Mouse (Mus musculus) CD4-positive, CD25-positive, alpha-beta regulatory T cell, adult 2 months (primary cell): ENCODE measurements at regions not wholly inside any gene's neighbourhood (a gene's known extent, or its start where the extent isn't known, plus 50 kb on each side); places are given as distances from the start of the nearest gene placed in this dataset.

ENCODE experiments used
- DNase-seq: peaks from one replicate; pipeline ENCODE4 v3.0.0-alpha.2; 2012; ENCODE audit warnings: low read depth, low spot score

DNA sequence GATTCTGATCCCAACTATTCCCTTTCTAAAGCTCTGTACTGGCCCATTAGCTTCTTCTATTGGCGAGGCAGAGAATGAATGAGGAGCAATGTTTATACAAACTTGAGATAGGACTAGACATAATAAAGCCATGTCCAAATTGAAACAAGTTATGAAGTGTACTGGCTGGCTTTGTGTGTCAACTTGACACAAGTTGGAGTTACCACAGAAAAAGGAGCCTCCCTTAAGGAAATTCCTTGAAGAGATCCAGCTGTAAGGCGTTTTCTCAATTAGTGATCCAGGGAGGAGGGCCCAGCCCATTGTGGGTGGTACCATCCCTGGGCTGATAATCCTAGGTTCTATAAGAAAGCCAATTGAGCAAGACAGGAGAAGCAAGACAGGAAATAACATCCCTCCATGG lies 135.9 kb upstream of the Cr2 start:
- DNase-seq: no peak

DNA sequence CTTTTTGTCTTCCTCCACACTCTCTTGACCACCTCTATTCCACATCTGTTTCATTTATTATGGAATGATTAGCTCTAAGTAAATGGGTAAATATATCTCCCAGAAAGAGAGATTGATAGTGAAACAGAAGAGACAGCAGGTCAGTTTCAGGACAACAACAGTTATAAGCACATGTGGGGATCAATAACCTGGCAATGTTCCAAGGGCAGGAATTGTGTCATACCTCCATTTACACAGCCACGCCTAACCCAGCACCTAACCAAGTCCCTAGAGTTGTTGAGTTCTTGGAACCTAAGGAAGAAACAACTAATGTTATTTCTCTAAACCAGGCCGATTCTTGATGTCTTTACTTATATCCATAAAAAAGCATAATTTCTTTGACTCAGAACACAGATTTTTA lies 108.6 kb upstream of the Cr2 start:
- no peak for DNase-seq

DNA sequence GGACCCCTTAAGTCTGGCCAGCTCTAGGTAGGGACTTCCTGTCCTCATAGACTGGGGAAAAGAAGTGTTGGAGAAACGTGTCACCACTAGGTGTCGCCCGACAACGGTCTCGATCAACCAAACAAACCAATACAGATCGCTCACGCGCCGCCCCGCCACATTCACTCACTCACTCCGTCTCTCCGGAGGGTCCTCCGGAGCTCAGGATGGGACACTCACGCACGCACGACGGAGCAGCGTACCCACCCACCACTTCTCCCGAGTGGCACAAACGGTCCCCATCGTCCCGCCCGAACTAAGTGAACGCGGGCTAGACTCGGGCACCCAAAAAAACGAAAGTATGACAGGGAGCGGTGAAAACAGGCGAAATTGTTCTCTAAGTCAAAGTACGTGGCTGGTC lies 65.0 kb upstream of the Cr2 start:
- peak; percentile 100 for DNase-seq

DNA sequence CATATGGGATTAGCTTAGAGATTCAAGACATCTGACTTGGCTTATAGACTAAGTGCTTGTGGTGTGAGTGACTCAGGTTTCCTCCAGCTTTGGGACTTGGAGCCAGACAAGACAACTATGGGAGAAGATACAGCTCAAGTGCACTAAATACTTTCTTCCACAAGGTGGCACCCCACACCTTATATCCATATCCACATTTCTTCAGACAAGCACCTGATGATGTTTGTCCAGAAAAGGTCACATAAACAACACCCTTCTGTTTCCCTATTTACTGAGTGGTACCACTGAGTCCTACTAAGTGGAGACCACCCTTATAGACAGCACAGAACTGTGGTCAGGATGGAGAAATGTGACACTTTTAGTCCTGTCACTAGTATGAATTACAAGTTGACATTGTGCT lies 56.1 kb upstream of the Cr2 start:
- DNase-seq: peak; percentile 73

DNA sequence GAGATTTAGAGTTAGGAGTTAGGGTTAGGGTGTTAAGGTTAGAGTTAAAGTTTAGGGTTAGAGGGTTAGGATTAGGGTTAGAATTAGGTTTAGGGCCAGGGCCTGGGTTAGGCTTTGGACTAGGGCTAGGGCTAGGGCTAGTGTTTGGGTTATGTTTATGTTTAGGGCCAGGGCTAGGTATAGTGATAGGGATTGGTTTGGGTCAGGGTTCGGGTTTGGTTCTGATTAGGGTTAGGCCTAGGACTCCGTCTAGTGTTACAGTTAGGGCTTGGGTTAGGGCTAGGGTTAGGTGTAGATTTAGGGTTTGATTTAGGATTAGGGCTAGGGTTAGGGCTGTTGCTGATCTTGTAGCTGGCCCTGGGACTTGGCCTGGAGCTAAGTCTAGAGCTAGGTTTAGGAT lies 50.5 kb upstream of the Cr2 start:
- DNase-seq: no peak
